Mouse (Mus musculus): ENCODE results near the gene Nbl1. TPM values are rescaled to one million over a fixed set of nuclear protein-coding genes. Genes with fewer than 3 reads are reported as not detected.
A peak's percentile ranks its signal among the peaks of the same experiment; 100 is the strongest.

Nbl1 gene
- total RNA-seq, 4 experiments from 2014 or later = 52.1 to 64.5 (median 55.5) TPM

DNA sequence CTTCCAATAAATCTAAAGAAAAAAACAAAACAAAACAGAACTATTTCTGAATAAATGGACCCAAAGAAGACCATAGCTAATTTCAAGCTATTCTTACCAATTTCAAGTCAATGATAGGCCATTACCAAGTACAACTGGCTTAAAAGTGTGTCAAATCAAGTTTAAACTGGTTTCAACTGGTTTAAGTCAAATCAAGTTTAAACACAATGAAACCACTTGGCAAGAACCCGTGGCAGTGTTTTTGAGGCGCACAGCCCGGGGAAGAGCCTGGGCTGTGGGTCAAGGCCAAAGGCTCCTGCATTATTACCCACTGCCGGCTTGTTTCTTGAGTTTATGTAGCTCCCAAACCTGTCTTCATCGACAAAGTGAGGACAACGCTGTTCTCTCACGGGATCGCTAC lies 7.5 kb upstream of the Nbl1 start:
- DNase-seq (ENCODE audit: low spot score in 2 of 2) = no peak

DNA sequence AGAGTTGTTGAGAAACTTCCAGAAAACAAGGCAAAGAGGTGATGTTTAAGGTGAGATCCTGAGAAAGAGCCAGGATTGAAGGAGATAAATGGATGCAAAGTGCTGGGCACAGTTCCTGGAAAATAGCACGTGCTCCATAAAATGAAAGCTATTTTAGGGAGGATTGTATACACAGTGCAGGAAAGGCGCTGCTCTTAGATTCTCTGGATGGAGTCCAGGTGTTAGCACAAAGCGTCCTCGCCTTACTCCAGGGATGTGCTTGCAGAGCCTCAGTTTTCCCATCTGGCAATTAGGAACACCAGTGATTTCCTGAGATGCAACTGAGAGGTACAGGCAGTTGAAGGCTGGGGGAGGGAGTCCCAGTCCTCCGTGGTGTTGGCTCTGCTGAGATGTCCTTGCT lies 3.4 kb upstream of the Nbl1 start:
- no peak for DNase-seq (ENCODE audit: low spot score in 2 of 2)

DNA sequence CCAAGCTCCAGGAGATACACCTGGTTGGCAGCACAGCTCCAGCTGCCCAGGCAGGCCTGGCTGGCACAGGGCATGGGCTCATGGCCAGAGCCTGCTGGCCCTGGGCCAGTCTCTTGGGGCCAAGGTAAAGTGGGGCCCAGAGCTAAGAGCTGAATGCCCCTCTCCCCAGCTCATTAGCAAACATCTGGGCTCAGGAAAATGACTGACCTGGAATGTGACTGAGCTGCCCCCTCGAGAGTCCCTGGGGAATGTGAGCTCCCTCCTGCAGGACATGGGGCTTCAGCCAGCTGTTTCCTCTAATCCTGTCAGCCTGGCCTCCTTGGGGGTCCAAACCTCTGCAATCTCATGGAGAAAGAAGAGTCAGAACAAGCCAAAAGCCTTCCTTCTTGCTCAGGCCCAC lies 2.6 kb upstream of the Nbl1 start:
- DNase-seq (ENCODE audit: low spot score in 2 of 2) = no peak

DNA sequence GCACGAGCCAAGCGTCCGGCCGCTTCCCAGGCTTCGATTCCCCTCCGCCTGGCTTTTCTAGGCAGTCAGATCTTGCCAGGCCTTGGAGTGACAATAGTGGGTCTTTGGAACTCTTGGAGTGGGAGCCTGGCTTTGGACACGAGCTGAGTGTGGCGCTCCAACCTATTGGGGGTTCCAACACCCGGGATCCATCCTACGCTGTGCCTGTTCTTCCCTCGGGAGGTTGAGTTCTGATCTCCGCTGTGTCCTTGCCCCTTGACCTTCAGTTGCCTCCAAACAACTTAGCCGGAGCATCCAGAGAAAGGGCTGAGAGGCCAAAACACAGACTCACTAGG lies 370 bp upstream of the Nbl1 start:
- no peak for DNase-seq (ENCODE audit: low spot score in 2 of 2)

DNA sequence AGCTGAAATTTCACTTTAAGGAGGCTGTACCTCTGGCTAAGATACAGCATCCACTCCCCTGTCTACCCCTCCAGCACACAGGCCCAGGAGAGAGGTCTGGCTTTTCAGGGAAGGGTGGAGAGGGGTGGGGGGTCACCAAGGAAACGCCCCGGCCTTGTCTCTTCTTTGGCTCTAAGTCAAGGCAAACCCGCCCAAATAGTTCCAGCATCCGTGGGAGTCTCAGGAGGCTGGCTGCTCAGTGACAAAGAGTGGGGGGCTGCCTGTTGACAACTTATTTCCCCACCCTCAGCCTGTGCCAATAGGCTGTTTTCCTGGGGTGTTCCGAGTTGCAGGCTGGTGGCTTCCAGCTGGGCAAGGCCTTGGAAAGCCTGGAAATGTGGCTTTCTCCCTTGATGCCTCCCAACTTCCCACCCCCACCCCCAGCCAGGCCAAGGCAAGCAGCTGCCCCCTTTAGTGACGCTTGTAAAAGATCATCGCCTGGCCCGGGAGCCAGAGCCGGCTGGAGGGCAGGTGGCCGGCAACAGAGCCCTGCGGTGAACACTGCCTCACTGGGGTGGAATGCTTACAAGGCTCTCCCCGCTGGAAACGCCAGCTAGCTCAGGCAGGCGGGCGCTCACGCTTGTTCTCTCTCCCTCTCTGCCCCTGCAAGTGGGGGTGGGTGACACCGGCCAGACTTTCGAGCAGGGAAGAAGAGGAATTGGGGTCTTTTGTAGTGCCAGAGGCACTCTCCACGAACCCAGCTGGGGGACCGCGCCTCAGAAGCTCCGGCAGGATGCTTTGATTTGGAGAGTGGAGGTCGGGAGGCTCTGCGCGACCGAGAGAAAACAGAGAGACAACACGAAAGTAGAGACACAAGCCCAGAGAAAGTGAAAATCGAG lies 1.1 kb downstream of the Nbl1 start:
- no peak for DNase-seq (ENCODE audit: low spot score in 2 of 2)

DNA sequence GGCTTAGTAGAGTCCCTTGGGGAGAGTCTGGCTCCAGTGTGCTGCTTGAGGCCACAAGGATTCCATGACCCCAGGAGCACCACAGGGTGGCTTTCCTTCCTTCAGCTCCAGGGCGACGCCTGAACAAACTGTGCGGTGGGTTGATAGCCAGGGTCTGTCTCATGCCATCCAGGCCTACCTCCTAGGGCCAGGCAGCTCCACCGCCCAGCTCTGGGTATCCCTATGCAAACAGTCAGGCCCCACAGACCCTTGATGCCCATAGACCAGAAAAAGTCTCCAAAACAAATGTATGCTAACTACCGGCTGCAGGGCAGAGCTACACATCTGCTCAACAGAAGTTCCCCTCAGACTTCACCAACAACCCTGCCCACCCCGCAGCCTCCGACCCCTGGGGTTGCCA lies 1.7 kb downstream of the Nbl1 start:
- no peak for DNase-seq (ENCODE audit: low spot score in 2 of 2)

DNA sequence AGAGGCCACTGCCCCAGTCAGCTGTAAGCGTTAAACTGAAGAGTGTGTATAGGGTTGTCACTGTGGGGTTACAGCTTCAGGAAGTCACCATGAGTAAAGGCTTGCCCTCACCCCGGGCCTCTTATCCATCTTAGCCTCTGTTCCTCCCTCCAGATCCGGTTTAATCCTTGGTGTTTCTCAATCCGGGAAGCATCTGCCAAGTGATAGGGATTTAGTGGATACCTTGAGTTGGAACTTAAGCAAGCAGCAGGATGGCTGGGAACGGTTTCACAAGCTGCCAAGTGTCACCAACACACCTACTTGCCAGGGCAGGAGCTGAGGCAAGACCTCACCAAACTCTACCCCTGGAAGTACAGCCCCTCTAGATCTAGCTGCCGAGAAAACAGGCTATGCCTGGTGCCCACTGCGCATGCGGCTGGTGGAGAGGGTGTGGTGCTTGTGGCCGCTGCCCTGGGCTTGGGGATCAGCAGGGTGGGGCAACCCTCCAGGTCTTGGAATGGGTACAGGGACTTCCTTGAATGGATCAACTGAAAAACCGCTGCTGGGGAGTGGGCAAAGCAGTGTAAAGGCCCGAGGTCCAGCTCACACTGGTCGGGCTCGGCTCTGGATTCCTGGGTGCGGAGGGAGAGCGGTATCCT lies 2.4 kb downstream of the Nbl1 start:
- no peak for DNase-seq (ENCODE audit: low spot score in 2 of 2)

DNA sequence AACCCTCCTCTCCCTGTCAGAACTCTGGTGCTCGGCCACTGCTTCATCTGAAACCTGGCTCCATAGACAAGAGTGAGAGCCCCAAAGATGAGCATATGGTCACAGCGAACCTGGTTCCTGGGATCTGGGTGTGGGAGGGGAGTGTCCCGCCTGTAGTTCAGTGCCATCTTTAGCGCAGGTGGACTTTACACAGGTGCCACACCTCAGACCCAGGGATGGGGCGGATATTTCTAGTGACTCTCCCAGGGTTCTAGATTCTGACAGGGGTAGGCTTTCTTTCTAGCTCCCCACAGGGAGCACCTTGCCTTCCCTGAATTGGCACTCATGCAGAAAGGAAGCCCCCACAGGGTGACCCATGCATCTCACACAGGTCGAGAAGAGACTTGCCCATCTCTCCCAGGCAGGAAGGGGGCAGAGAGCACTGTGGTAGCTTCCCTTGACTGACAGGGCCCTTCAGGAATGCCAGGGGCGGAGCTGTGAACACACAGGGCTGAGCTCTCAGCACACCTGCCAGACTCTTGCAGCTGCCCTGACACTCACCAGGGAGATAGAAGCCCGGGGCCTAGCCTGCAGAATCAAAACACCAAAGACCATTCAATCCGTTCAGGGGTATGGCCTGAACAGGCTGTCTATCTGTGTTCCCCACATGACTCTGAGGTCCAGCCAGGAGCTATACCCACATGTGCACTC lies 3.7 kb downstream of the Nbl1 start:
- DNase-seq (ENCODE audit: low spot score in 2 of 2) = no peak

DNA sequence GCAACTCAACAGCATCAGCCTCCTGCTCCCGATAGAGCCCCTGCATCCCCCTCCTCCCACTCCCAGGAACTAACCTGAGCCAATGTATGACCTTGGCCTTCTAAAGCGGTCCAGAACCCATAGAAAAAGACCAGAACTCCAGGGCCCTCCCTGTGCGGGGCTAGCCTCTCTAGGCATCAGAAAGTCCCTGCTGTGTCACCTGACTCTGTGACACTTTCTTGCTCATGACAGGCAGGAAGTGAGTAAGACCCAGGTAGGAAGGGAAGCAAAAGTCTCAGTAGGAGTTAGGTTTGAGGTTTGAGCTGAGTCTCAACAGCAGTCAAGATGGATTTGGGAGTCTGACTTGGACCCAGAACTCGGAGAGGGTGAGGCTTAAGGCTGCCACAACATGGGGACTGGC lies 5.8 kb downstream of the Nbl1 start:
- DNase-seq (ENCODE audit: low spot score in 2 of 2) = no peak

DNA sequence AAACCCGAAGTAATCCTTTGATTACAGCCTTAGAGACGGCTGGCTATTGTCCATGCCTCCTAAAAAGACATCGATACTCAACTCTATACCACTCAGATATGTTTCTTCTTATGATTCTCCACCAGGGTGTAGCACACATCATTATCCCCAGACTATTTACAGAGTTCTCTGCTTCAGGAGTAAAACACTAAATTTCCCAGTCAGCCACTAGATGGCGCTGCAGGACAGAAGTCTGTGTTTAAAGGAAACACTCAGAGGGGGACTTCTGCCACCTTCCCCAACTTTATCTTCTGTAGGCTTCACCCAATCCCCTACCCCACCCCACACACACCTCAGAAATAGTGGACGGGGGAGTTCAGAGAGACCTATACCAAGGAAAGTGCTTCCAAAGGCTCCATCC lies 6.8 kb downstream of the Nbl1 start:
- DNase-seq (ENCODE audit: low spot score in 2 of 2) = peak in 1 of 2 experiments; percentile 64

DNA sequence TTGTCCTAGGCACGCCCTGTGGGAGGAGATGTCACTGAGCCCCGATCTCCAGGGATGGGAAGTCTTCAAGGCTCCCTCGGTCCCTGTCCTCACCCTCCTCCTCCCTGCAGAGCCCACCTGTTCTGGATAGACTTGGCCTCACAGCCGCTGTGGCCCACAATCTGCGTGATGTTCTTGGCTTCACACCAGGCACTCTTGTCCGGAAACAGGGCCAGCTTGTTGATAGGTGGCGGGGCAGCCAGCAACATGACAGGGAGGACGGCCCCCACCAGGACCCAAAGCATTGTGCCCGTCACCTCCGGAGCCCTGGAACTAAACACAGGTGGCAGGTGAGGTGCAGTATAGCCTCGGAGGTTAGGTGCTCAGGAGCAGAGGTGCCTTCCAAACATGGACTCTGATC lies 7.5 kb downstream of the Nbl1 start:
- DNase-seq (ENCODE audit: low spot score in 2 of 2) = no peak

DNA sequence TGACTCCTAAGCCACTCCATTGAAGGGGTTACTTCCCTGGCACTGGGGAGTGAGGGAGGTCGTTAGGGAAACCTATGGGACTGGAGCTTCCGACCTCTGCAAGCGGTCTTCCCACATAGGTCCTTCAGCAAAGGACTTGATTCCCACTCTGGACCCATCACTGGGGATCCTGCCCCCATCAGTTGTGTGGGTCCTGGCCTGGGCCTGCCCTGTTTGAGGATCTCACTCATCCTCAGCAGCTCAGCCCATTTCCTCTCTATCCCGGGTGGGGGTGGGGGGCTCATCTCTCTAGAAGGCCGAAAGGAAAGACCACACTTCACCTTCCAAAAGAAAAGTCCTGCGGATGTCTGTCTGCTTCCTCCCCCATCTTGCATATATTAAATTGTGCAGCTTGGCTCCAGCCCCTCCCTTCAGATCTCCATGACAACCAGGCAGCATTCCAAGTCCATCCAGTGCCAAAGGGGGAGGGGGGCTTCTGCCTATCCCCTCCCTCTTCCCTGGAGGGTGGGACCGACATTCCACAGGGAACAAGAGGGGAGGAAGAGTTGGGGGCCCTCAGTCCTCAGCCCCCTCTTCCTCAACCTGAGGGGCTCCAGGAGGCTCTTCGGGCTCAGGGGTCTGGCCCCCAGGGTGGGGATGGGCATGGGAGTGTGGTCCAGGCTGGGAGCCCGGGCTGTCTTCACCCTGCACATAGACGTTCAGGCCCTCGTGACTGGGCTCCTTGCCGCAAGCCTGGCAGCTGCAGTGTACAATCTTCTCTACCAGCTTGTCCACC lies 9.8 kb downstream of the Nbl1 start:
- DNase-seq (ENCODE audit: low spot score in 2 of 2) = no peak

DNA sequence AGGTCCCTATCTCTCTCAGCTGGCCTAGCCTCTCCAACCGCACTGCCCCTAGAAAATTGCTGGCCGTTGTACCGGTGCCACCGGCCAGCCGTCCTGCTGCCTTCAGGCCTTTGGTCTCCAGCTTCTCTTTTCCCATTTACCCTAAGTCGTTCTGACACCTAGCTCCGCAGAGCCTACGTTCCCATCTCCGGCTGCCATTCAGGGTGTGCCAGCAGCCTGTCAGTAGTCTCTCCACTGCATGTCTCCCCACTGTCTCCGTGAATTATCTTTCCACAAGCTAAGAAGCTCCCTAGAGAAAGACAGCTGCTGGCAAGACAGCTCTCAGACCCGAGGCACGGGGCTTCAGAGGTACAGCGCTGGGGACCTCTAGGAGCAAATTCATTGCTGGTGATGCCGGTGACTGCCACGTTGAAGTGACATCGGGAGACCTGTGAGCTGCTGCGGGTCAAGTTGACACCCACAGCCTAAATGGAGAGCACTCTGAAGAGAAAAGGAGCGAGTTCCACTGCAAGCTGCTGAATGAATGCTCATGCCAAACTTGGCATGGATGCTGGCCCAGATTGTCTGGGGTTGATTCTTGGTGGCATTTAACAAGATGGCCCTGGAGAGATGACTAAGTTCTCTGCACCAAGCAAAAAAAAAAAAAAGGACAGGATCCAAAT lies 11.4 kb downstream of the Nbl1 start:
- no peak for DNase-seq (ENCODE audit: low spot score in 2 of 2)

DNA sequence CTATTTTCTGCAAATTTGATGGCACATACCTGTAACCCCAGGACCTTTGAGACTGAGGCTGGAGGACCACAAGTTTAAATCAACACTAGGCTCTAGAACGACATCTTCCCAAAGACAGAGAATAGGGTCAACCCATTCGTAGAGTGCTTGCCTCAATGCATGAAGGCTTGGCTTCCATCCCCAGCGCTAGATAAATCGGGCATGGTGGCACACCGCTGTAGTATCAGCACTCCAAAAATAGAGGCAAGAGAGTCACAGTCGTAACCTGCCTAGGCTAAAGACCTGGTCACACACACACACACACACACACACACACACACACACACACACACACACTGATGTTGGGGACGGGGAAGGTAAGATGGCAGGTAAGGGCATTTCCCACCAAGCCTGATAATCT lies 12.5 kb downstream of the Nbl1 start:
- DNase-seq (ENCODE audit: low spot score in 2 of 2) = no peak

DNA sequence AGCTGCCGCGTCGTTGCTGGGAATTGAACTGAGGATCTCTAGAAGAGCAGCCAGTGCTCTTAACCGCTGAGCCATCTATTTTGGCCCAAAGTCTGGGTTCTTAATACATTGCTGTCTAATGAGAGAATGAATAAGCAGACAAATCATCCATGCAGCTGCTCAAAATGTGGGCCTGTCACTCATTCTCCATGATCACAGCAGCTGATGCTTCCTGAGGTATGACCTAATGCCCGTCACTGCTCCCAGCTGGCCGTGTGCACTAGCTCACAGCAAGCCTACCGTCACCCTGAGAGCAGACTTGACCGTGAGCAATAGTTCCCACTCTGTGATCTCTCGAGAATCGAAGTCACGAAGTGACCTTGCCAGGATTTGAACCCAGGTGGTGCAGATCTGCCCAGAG lies 13.4 kb downstream of the Nbl1 start:
- DNase-seq (ENCODE audit: low spot score in 2 of 2) = no peak

DNA sequence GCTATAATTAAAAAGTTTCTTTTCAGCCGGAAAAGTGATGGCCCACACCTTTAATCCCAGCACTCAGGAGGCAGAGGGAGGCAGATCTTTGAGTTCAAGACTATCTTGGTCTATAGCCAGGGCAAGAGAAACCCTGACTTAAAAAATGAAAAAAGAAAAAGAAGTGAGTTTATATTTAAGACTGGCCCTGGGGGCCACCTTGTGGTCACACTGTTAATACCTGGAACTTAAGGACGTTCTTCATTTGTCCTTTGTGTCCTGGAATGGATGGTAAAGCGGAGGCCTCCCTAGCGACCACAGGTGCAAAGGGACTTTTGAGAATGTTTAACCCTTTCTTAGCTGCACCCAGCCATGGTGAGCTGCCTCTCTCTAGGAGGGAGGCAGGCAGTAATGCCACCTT lies 14.1 kb downstream of the Nbl1 start:
- DNase-seq (ENCODE audit: low spot score in 2 of 2) = no peak

DNA sequence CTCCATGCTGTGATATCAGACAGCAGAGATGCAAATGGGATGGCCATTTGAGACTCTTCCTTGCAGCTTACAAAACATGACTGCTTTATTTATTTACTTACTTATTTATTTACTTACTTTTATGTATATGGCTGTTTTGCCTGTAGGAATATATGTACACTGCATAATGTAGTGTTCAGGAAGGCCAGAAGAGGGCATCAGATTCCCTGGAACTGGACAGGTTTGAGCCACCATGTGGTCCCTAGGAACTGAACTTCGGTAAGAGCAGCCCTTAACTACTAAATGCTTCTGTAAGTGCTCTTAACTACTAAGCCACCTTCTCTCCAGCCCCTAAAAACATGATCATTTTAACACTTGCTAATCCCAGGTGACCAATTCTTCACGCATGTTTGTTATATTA lies 14.5 kb downstream of the Nbl1 start:
- DNase-seq (ENCODE audit: low spot score in 2 of 2) = no peak

DNA sequence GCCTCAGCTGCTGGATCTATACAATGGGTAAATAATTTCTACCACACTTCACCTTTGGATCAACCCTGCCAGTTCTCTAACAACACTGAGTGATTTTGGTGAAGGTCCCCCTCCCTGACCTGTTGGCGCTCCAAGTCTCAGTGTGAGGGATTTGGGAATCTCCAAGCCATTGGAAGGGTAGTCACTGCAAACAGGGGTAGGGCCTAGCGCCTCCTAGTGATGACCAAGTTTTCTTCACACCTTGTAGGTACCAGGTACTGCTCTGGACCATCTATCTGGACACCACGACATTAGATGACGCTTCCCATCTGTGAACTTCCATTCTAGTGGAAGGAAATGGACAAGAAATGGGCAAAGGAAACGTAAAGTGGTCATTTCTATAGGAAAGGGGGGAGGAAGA lies 16.9 kb downstream of the Nbl1 start:
- no peak for DNase-seq (ENCODE audit: low spot score in 2 of 2)

DNA sequence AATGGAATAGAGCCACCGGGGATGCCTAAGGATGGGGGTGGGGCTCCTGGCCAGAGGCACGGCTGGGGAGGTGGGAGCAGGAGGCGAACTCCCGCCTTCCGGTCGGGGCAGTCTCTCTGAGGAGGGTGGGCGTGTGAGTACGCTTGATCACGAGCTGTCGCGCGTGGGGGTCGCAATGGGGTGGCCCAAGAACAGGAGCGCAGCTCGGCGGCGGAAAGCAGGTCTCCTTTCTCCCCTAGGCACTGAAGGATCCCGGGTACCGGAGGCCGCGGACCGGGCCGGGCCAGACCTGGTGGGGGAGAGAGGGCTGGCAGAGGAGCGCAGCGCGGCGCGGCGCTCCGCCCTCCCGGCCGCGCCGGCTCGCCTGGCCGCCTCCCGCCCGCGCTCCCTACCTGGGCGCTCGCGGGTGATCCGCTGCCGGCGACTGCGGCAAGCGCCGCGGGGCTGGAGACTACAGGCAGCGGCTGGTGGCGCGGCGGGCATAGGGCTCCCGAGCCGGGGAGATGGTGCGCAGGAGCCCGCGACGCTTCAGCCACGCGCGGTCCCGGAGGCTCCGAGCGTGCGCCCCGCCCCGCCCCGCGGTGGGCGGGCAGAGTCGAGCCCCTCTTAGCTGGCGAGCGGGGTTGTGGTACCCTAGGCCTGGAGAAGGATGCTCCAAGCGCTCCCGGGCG lies 17.6 kb downstream of the Nbl1 start, which contains the start of gene Htr6:
Htr6 (minus strand) TSS at position 530 of the 671 bp plus-strand sequence.
- DNase-seq (ENCODE audit: low spot score in 2 of 2) = peak in 1 of 2 experiments; percentile 47

DNA sequence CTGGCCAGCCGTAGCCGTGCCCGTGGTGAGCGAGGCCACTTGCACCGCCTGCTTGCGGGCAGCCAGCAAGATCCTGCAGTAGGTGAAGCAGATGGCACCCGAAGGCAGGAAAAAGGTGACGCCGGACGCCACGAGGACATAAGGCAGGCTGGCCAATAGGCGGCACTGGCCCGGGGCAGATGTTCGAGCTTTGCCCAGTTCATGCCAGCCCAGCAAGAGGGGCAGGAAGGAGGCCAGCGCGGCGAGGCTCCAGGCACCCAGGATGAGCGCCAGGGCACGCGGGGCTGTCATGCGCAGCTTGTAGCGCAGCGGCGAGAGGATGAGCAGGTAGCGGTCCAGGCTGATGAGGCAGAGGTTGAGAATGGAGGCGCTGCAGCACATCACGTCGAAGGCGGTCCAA lies 18.7 kb downstream of the Nbl1 start:
- DNase-seq (ENCODE audit: low spot score in 2 of 2) = no peak

DNA sequence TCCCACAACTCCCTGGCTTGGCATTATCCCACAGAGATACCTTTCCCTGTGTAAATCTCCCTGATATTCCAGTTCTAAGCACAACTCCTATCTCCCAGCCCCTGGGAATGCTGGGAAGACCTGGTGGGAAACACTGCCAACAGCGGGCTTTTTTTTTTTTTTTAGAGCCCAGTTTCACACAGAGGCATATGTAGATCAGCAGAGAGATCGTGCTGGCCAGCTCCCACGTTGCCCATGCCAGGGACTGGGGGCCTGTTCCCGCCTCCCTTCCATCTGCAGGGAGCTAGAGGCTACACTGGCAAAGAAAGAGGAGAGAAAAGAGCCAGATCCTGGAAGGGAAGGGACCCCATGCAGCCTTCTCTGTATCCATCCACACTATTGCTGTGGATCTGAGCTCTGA lies 24.5 kb downstream of the Nbl1 start:
- DNase-seq (ENCODE audit: low spot score in 2 of 2) = peak in 1 of 2 experiments; percentile 81

Measured in left cerebral cortex, adult 8-10 months (tissue).